Mouse (Mus musculus) naive thymus-derived CD4-positive, alpha-beta T cell, adult 2 months (primary cell): ENCODE results near the gene Rhou.
"Not testable (repeated sequence)": the region's sequence is repeated elsewhere in the genome, so short reads cannot be mapped to it uniquely, and the experiment has no call there.

Experiments used
- DNase-seq: peaks from one replicate; pipeline ENCODE4 v3.0.0-alpha.2; 2011; ENCODE audit warnings: low read depth

The Rhou gene

DNA sequence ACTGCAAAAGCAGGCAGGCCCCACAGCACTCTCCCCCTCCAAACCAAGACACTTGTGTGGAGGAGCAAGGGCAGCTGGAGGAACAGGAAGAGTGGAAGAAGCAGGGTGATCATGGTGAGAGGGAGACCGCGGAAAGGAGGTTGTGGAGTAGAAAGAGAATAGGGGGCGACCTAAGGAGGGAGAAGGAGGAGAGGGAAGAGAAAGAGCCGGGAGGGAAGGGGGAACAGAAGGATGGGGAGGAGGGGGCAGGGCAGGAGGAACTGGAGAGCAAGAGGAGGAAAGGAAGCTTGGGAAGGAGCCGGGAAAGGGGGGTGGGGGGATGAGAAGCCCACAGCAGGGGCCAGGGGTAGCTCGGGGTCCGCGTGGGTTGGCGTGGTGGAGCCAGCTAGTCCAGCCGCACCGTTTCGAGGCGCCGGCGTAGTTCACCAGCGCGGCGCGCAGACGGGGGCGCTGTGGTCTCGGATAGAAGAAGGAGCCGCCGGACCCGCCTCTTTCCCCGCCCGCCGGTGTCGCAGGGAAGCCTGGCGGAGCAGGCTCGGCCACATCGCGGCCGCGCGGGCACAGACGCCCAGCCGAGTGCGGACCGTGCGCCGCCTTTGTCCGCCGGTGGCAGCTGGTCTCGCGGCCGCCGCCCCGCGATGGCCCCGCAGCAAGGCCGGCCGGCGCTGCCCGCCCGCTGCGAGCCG lies at the start of gene Rhou:
Gene Rhou, plus strand, starts transcription at position 622 of the 686 bp plus-strand sequence.
- DNase-seq = peak; percentile 21

DNA sequence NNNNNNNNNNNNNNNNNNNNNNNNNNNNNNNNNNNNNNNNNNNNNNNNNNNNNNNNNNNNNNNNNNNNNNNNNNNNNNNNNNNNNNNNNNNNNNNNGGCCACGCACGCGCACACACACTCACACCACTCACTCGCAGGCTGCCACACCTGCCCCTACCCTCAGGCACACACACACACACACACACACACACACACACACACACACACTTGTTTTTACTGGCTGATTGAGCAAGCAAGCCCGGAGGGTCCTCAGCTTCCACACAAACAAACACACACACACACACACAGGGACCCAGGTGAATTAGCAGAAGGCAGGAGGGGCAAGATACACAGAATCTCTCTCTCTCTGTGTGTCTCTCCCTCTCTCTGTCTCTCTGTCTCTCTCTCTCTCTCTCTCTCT lies 41.1 kb upstream of the Rhou start:
- DNase-seq = not testable (repeated sequence)

DNA sequence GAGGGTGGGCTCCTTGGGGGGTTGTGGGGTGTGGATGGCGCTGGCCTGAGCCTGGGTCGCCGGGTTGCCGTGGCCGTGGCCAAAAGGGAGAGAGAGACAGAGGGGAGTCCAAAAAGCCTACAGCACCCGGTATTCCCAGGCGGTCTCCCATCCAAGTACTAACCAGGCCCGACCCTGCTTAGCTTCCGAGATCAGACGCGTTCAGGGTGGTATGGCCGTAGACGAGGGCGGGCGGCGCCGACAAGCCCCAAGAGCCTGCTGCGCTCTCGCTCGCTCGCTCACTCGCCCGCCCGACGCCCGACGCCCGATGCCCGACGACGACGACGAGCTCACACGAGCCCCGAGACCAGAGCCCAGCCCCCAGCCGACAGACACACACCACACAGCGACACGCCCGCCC lies 30.2 kb upstream of the Rhou start:
- not testable (repeated sequence) for DNase-seq

DNA sequence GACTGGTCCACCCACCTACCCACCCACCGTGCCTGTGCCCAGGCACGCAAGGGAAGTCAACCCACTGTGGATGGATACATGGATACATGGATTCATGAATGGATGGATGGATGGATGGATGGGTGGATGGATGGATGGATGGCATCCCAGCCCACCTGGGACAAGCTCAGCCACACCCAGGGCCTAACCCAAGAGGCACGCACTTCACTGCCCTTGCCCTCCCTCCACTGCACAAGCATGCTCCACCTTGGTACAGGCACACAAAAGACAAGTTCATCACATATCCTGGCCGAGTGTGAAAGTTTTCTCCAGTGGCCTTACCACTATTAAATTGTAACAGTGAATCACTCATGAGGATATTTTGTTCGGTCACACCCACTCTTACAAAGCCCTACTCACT lies 29.5 kb upstream of the Rhou start:
- no peak for DNase-seq

DNA sequence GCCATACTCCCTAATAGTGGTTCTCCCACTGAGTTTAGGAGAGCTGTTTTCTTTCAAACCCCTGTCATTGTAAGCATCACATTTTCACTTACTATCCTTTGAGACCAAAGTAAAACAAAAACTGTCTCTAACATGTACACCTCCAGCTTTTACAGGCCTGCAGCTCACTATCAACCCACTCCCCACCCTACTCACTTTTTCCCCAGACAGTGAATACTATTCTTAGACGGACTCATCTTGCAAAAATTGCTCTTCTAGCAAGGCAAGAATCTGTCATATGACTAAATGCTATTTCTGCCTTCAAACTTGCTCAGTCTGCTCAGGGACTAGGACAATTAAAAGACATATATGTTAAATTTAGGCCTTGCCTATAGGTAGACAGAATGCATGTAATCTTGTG lies 29.0 kb upstream of the Rhou start:
- no peak for DNase-seq

DNA sequence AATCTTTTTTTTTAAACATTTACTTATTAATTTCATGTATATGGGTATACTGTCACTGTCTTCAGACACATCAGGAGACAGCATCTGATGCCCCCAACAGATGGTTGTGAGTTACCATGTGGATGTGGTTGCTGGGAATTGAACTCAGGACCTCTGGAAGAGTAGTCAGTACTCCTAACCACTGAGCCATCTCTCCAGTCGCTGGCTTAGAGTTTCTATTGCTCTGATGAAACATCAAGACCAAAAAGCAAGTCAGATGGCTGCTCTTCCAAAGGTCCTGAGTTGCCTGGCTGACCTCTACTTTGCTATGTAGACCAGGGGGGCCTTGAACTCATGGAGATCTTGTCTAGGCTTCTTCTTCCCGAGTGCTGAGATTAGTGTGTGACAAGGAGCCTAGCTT lies 28.0 kb upstream of the Rhou start:
- DNase-seq = no peak

DNA sequence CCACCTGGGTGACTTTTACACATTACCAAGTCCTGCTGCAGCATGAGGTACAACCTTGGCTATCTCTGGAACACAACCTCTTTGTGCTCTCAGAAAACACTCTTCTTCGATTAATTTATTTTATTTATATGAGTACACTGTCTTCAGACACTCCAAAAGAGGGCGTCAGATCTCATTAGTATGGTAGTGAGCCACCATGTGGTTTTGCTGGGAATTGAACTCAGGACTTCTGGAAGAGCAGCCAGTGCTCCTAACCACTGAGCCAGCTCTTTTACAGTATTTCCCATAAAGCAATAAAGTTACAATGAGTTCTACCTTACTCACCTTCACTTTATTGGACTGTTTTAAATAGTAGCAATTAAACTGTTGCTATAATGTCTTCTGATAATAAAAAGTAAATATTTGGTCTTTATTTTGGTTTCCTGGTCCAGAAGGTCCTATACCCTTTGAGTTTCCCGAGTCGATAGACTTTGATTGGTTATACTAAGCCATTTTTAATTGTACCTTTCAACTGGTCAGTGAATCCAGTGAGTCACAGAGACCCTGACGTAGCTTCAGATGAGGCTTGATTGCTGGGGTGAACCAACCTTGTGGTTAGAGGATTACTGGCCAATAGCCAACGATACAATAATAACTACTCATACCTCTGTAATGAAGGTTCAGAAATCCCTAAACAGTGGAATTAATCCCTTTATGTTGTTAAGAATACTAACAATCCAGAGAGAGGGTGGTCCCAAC lies 26.1 kb upstream of the Rhou start:
- DNase-seq = no peak

DNA sequence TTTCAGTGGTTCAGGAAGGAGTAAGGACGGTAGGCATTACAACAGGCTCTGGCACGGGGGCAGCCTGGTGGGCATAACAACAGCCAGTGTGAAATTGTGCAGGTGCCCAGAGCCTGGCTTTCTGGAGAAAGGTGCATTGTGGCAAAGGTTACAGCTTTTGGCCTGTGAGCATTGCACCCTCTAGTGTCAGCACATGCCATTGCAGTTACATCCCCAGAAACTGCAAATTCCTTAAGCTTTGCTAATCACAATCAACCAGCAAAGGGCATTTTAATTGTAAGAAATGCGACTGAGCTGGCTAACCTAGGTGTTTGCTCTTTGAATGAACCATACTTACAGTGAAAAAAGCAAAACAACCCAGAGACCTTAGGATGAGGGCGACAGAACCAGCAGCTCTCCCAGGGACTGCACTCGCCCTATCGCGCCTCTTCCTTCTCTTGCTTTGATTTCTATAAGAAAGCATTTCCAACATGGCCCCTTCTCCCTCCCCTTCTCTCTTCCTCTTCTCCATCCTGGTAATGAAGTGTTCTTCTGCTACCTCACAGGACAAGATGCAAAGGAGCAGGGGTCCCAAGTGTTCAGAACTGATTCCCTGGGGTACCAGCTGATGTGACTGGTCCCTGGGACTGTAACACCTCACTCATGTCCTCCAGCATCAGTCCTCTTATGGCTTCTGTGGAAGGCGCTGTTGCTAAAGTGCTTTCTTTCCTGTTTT lies 25.3 kb upstream of the Rhou start:
- DNase-seq = peak; percentile 76

DNA sequence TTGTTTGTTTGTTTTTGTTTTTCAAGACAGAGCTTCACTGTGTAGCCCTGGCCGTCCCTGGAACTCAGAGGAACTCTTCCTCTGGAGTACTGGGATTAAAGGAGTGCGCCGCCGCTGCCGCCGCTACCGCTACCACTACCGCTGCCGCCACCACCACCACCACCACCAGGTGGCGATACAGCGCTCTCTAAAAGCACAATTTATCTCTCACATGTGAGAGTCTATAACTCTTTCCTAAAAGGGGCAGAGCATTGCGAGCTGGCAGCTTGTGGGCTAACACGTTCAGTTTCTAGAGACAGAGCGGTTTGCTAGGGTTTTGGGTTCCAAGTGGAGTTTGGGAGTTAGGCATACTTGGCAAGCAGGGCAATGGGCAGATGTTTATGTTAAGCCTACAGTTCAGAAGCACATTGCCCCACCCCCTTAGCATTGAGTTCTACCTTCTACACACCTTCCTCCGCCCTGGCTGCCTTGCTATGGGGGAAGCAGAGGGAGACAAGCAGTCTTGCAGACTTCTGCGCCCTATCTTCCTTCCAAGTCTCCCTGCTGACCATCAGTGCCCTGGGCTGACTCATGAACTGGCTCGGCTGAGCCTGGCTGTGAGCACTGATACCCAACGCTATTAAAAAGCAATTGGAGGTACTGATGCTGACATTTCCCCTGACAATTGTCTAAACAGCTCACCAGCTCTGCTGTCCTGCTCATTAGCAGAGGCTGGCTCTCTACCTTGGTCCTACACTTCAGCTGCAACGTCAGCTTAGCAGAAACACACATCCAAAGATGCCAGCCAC lies 24.6 kb upstream of the Rhou start:
- DNase-seq = peak; percentile 82

DNA sequence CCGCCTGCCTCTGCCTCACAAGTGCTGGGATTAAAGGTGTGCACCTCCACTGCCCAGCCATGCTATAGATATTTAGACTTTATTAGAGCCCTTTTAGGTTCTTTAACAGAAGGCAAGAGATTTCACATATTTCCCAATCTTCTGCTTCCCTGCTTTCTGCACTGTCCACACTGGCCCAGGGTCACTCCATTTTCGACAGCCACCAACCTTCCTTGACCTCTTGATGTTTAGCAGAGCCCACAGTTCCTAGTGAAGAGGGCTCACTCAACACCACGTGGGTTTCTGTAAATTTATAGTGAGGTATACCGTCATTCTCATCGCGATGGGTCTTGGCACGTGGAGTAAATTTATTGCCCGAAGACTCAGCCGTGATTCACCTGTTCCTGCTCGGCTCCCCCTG lies 23.7 kb upstream of the Rhou start:
- DNase-seq = no peak

DNA sequence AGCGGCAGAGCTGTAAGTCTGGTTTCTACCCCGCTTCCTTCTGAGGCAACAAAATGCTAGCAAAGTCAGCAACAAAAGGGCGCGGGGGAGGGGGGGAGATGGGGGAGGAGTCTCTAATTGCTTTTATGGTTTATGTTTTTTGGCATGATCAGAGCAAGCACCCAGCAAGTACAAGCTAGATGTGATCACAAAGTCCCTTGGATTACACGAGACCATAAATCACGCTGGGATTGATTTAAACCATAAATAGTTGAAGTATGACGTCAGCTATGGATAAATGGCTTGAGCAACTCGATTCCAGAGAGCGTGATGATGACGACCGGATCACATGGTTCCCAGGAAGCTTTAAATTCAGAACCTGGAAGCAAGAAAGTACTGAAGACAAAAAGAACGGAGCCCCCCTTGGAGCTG lies 22.9 kb upstream of the Rhou start:
- no peak for DNase-seq

DNA sequence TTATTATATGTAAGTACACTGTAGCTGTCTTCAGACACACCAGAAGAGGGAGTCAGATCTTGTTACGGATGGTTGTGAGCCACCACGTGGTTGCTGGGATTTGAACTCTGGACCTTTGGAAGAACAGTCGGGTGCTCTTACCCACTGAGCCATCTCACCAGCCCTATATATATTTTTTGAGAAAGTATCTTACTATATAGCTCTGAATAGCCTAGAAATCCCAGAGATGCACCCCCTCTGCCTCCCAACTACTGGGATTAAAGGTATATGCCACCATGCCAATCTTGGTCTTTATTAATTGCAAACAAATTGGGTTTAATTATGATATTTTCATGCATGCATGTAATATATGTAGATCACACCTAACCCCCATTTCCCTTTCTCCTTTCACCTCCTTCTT lies 22.0 kb upstream of the Rhou start:
- not testable (repeated sequence) for DNase-seq

DNA sequence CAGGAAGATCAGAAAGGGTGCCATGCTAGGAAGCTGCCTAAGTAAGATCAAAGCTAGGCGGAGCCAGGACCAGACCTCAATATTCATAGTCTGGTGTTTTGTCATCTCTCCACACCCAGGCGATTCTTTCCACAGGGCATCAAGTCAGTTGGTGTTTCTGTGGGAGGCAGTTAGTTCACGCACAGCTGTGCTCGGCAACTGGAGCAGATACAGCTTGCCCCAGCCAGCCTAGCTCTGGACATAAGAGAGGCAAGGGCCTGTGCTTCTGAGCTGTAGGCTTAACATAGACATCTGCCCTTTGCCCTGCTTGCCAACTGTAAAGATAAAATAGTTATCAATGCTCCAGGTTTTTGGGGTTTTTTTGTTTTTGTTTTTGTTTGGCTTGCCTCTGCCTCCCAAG lies 21.5 kb upstream of the Rhou start:
- DNase-seq = no peak

DNA sequence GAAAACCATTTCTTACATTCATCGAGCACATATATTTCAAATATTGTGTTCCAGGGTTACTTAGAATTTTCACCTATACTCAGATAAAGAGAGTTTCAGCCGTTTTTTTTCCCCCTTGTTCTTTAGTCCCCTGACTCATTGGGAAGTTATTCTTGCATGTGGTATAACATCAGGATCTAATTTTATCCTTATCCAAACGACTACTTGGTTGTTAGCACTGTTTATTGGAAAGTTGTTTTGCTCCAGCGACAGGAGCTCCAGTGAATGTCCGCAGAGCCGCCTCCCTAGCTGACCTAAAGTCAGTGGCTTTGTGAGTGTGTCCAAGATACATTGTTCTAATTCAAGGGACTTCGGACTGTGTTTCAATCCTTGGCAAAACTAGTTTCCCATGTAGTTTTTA lies 19.9 kb upstream of the Rhou start:
- DNase-seq = no peak

DNA sequence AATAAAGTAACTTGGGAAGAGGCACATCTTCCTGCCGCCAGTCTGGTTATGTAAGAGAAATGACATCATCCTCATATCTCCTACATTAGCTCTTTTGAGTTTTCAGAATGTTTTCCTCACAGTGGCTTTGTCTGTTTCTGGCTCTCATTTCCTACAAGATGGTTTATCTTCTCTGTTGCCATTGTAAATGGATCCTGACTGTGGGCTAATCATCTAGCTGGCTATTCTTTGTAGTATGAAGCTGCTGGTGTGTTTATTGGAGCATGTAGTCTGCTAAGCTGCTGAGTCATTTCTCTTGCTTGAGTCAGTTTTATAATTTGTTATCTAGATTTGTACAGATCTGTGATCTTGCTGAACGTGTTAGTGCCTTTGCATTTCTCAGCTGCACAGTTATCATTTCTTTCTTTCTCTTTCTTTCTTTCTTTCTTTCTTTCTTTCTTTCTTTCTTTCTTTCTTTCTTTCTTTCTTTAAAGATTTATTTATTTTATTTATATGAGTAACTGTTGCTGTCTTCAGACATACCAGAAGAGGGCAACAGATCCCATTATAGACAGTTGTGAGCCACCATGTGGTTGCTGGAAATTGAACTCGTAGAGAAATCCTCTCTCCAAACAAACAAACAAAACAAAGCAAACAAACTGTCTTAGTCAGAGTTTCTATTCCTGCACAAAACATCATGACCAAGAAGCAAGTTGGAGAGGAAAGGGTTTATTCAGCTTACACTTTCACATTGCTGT lies 19.2 kb upstream of the Rhou start:
- DNase-seq = no peak

DNA sequence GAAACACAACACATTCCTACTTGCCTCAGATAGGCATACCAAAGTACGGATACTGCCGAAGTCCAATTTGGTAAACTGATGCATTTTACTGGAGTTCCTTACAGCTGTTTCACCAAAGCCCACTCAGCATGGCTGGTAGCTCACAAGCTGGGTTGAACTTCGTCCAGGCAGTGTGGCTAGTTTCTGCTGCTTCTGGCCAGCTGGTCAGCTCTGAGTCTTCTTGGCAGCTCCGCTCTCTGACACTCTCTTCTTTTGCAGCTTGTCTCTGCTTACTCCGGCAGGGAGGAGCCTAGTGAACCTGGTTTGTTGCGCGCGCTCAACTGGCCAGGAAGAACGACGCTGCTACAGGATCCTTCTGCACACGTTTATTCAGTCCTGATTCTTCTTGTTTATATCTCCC lies 18.1 kb upstream of the Rhou start:
- no peak for DNase-seq

DNA sequence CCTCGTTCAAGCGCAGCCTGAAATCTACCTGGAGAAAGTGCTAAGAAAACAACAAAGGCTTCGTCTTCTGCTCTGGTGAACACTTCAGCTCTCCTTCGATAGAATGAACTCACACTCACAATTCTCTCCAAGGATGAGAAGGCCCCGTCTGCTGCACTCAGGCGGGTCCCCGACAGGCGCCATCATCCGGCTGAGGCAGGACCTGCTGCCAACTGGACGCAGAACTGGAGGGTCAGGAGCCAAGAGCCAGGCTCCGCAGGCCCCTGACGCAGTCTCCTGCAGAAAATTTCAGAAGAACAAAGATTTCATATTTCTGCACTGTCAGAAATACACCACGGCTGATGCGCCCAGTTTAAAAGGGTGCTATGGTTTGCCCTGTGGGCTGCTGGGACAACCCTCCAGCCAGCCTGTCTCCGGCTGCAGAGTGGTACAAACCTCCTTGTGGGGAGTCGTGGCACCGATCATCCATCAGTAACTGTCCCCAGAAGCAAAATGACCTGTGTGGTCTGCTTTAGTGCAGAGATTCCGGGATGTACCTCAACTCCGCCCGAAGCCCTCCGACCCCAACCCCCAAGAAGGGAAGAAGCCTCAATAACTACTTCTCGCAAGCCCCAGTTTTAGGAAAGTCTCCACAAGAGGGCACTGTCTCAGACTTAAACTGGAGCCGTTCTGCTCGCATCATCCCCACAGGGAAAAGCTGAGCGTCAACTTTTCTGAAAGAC lies 10.2 kb upstream of the Rhou start:
- peak; percentile 53 for DNase-seq

DNA sequence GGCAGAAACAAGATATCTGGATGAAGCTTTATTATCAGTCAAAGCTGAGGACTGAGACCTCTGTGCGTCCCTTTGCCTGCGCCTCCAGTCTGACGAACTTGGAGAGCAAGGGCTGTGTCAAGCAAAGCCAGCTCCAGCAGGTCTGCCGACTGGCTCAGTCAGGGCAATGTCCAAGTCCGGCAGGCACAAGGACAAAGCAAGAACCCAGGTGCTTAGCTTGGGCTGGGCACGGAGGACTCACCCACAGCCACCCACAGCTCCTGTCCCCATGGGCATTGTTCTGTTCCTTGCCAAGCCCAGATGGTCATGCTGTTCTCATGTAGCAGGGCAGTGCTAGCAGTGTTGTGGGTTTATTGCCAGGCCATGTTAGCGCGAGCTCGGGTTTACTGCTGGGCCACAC lies 8.5 kb upstream of the Rhou start:
- DNase-seq = no peak

DNA sequence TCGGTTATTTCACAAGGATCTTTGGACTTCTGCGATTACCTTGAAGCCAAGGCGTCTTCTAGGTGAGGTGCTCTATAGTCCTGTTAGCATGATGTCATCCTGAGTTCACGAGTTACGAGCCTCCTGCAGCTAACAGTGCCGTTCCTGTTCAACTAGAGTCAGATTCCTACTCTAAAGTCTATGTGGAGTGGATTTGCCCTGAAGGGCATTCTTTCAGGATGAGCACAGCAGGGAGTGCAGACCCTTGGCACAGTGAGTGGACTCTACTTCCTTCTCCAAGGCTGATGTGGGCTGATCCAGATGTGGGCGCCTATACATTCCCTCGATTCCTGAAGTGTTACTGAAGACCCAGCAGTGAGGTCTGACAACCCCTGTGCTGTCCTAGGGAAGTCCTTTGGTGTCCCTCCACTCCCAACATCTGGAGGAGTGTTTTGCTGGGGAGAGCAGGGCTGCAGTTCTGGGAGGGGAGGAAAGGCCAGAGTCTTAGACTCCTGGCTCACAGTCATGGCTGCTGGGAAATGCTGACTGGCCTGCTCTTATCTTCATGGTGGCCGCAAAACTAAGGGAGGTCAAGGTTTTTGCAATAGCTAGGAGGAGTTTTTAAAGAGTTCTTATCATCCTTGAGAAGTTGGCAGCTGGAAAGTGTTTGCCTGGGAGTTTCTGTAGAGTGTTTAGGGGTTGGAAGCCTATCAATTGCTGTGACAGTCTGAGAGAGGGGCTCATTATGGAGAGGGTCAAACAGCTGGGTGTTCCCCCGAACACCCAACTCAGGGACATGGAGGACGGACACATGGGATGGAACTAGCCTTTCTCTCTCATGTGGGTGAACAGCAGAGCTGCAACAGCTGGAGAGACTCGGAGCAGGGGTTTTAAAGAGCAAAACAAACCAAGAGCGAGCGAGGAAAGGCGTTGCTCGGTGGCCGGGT lies 5.2 kb upstream of the Rhou start:
- DNase-seq = no peak

DNA sequence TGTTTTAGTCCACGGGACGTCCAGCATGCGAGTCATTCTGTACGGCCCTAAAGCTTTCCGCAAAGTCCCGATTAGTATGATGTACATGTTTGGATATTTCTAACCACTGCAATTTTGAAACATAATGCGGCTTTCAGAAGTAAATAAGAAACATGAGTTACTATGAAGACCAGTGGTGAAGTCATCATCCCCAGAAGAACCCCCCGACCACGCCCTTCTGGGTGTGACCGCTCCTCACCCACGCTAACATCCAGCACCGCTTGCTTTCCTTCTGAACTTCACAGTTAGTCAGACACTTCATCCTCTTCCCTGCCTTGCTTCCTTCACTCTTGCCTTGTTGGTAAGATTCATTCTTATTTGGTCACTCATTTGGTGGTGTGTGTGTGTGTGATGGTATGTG lies 4.2 kb upstream of the Rhou start:
- no peak for DNase-seq
